Mouse (Mus musculus) liver, adult 2 months (tissue): ENCODE measurements around the gene Fam222b.

Experiments used
- CTCF ChIP-seq: fragments of 200-500 bp; IDR thresholded peaks from 2 replicates; pipeline ENCODE4 v1.5.1; 2011; ENCODE audit warnings: low read depth, low read length, control low read depth
- POLR2A ChIP-seq: fragments of 200-500 bp; IDR thresholded peaks from 2 replicates; pipeline ENCODE4 v1.6.1; 2011; ENCODE audit warnings: low read length, control low read depth; ENCODE audit not compliant: insufficient read depth; ENCODE audit errors: extremely low read depth

- TF ChIP-seq CTCF (no peak), POLR2A (no peak)
Measured at GRCm38 (mm10) chr11:78044758-78045251, 49.7 kb upstream of the Fam222b start.
